Mouse (Mus musculus): ENCODE data around the gene Cpsf6.
"Not testable (repeated sequence)": the region's sequence is repeated elsewhere in the genome, so short reads cannot be mapped to it uniquely, and the experiment has no call there.

The Cpsf6 gene

DNA sequence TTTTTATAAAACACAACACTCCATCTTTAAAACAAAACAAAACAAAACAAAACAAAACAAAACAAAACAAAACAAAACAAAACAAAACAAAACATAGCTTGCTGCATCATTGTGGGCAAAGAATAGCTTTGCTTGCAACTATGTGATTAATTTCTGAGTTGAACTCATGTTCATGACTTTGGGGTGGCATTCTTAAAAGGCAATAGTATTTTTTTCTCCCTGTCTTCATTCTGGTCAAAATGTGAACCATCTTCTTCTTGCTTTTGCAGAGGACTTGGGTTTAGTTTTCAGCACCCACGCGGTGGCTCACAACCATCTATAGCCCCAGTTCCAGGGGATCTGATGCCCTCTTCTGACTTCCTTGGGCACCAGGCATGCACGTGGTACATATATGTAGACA lies 20.0 kb upstream of the Cpsf6 start:
- no peak for DNase-seq (ENCODE audit: low spot score in 2 of 2)

DNA sequence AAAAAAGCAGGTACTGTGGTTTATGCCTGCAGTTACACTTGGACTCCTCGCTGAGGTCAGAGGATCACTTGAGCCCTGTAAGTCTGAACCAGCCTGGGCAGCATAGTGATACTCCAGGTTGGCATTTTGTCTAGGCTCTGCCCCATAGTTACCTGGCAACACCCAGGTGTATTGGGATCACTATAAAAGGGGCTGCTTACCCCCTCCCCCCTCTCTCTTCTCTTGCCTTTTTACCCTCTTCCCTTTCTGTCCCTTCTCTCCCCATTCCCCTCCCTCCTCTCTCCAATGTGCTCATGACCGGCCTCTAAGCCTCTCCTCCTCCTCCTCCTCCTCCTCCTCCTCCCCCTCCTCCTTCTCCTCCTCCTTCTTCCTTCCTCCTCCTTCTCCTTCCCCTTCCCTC lies 19.4 kb upstream of the Cpsf6 start:
- DNase-seq (ENCODE audit: low spot score in 2 of 2) = no peak

- no peak for DNase-seq (ENCODE audit: low spot score in 2 of 2)
These were observed 18.4 kb upstream of the Cpsf6 start for GRCm38 (mm10) chr10:117398044-117398780.

GRCm38 (mm10) chr10:117397106-117397625 lies 17.4 kb upstream of the Cpsf6 start:
- no peak for DNase-seq (ENCODE audit: low spot score in 2 of 2)

GRCm38 (mm10) chr10:117396386-117397048 lies 16.7 kb upstream of the Cpsf6 start:
- DNase-seq (ENCODE audit: low spot score in 2 of 2) = no peak

- DNase-seq (ENCODE audit: low spot score in 2 of 2) = no peak
These were observed 16.0 kb upstream of the Cpsf6 start for GRCm38 (mm10) chr10:117395801-117396200.

GRCm38 (mm10) chr10:117394738-117395550 lies 15.1 kb upstream of the Cpsf6 start:
- no peak for DNase-seq (ENCODE audit: low spot score in 2 of 2)

- no peak for DNase-seq (ENCODE audit: low spot score in 2 of 2)
These were observed 14.1 kb upstream of the Cpsf6 start for GRCm38 (mm10) chr10:117393891-117394395.

- no peak for DNase-seq (ENCODE audit: low spot score in 2 of 2)
These were observed 13.5 kb upstream of the Cpsf6 start for GRCm38 (mm10) chr10:117393196-117393890.

GRCm38 (mm10) chr10:117392832-117393195 lies 13.0 kb upstream of the Cpsf6 start:
- DNase-seq (ENCODE audit: low spot score in 2 of 2) = no peak

DNA sequence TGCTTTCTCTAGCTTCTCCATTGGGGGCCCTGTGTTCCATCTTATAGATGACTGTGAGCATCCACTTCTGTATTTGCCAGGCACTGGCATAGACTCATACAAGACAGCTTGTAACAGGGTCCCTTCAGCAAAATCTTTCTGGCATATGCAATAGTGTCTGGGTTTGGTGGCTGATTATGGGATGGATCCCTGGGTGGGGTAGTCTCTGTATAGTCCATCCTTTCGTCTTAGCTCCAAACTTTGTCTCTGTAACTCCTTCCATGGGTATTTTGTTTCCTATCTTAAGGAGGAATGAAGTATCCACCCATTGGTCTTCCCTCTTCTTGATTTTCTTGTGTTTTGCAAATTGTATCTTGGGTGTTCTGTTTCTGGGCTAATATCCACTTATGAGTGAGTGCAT lies 12.6 kb upstream of the Cpsf6 start:
- not testable (repeated sequence) for DNase-seq (ENCODE audit: low spot score in 2 of 2)

- no peak for DNase-seq (ENCODE audit: low spot score in 2 of 2)
These were observed 12.0 kb upstream of the Cpsf6 start for GRCm38 (mm10) chr10:117391801-117392200.

DNA sequence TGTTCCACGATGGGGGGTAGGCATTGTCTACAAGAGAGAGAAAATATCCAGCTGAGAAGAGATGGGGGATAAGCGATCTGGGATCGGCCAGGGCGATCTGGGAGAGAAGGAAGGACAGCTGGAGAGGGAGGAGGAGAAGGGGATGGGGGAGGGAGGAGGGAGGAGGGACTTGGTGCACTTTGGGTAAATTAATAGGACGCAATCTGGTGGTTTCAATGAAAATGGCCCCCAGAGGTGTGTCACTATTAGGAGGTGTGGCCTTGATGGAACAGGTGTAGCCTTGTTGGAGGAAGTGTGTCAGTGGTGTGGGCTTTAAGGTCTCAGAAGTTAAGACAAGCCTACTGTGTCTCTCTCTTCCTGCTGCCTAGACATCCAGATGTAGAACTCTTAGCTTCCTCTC lies 11.2 kb upstream of the Cpsf6 start:
- no peak for DNase-seq (ENCODE audit: low spot score in 2 of 2)

GRCm38 (mm10) chr10:117389904-117390875 lies 10.4 kb upstream of the Cpsf6 start:
- no peak for DNase-seq (ENCODE audit: low spot score in 2 of 2)

GRCm38 (mm10) chr10:117389371-117389740 lies 9.5 kb upstream of the Cpsf6 start:
- no peak for DNase-seq (ENCODE audit: low spot score in 2 of 2)

DNA sequence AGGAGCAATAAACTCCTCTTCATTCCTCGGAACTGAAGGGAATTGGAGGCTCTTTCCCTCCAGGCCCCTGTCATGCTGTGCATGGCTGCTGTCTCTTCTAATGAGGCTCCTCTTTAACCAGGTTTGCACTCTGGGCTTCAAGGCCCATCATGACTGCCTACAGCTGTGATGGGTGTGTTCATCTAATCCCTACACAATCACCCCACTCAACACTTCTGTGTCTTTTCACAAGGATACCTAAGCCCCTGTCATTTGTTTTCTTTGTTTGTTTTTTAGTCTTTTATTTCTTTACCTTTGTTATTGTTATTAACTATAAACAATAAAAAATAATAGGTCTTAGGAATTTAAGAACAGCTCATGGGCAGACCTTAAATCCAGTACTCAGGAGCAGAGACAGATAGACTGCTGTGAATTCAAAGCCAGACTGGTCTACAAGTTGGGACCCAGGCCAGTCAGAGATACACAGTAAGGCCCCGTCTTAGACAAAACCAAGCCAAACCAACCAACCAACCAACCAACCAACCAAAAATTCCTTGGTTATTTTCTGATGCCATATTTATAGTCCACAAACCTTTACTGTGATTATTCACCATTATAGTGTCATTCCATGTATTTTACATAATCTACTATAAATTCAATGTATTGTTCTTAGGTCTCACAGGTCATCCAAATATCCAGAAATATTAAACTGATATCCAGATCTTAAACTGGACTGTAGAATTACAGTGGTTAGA lies 9.0 kb upstream of the Cpsf6 start:
- no peak for DNase-seq (ENCODE audit: low spot score in 2 of 2)

DNA sequence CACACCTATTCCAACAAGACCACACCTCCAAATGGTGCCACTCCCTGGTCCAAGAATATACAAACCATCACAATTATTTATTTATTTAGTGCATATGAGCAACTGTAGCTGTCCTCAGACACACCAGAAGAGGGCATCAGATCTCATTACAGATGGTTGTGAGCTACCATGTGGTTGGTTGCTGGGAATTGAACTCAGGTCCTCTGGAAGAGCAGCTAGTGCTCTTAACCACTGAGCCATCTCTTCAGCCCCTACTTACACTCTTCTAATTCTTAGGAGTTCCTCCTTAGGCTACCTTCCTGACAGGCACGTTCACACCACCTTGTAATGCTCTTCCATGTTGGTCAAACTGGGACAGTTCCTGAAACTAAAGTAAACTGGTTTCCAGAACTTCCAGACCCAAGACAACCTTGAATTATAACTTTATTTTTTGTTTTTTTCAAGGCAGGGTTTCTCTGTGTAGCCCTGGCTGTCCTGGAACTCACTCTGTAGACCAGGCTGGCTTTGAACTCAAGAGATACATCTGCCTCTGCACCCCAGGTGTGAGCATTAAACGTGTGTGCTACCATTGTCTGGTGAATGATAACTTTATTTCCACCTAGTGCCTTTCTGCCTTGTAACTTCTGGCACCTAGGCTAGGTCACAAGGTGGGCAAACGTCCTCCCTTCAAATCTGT lies 8.3 kb upstream of the Cpsf6 start:
- not testable (repeated sequence) for DNase-seq (ENCODE audit: low spot score in 2 of 2)

DNA sequence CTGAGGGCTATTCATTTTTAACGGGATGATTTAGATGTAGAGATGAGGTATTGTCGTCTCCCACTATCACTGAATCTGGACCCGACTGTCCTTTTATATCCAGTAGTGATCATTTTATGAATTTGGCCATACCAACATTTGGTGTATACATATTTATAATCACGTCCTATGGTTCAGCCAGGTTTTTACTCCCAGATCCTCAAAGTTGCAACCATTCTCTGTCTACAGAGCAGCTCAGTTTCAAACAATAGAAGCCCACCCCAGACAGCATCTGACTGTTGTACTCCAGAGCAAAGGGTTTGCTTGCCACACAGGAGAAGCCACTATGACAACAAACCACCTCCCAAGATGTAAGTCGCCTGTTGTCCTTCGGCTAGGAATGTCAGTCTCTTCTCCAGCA lies 7.2 kb upstream of the Cpsf6 start:
- no peak for DNase-seq (ENCODE audit: low spot score in 2 of 2)

GRCm38 (mm10) chr10:117386261-117386660 lies 6.4 kb upstream of the Cpsf6 start:
- DNase-seq (ENCODE audit: low spot score in 2 of 2) = no peak
